10 mouse cellular contexts compared by ENCODE assay signal in genomic region chr6:115005351-115005890, GRCm38 (mm10). TPM values are rescaled to one million over a fixed set of nuclear protein-coding genes. Genes with fewer than 3 reads are reported as not detected.
A peak's percentile ranks its signal among the peaks of the same experiment; 100 is the strongest.
DNase-seq lines count a peak whose midpoint lies in the region; ATAC-seq and TF ChIP-seq lines count a peak whose summit lies in the region.
"Had no signal": no experiment of that assay in that cellular context is flagged by ENCODE, and none has a peak within 500 bp of the region (broad histone marks: within the 10 kb centered on the region; RNA-seq: fewer than 3 reads in every experiment).

No protein-coding gene starts in this region.

- no peak overlapping the region for H3K9ac ChIP-seq in midbrain, postnatal 0 days (replicated peaks; ENCODE audit: low read length, poor library complexity, severe bottlenecking)
- H3K9ac ChIP-seq: liver, embryonic 12.5 days; midbrain, embryonic 12.5 days had no signal

- no peak for TF ChIP-seq CTCF in midbrain, postnatal 0 days (IDR thresholded peaks at IDR 0.05)

- H3K4me2 ChIP-seq in midbrain, postnatal 0 days (ENCODE audit: low read depth, low read length, poor library complexity, severe bottlenecking): no peak overlapping the region
- H3K4me2 ChIP-seq: liver, embryonic 12.5 days; midbrain, embryonic 12.5 days had no signal

- H3K27me3 ChIP-seq in midbrain, postnatal 0 days (ENCODE audit: insufficient read depth, low read length): no peaks in the 10 kb centered on the region
- H3K27me3 ChIP-seq in hindbrain, embryonic 10.5 days (ENCODE audit: insufficient read depth, poor library complexity, severe bottlenecking): no peaks in the 10 kb centered on the region
- H3K27me3 ChIP-seq: liver, embryonic 12.5 days; midbrain, embryonic 12.5 days had no signal

- peak; percentile 65 for DNase-seq in 3134 (ENCODE audit: extremely low read depth, insufficient read length, low spot score)
- peak; percentile 63 for DNase-seq in 3T3-L1 (ENCODE audit: low read depth, low spot score)
- DNase-seq in cerebellum, postnatal 36 days: peak; percentile 72 to 76
- DNase-seq in layer of hippocampus, postnatal 10 days (ENCODE audit: low spot score in 2 of 2): peak; percentile 35 to 49
- DNase-seq in midbrain, postnatal 0 days (ENCODE audit: low spot score): no peak
- DNase-seq in heart, adult 8-10 months (ENCODE audit: low spot score): no peak
- no peak for DNase-seq in hindbrain, embryonic 10.5 days (ENCODE audit: low spot score)

- H3K36me3 ChIP-seq in midbrain, postnatal 0 days (ENCODE audit: insufficient read depth, low read length): peaks cover 17% of the 10 kb centered on the region
- H3K36me3 ChIP-seq in hindbrain, embryonic 10.5 days: peaks cover 53% of the 10 kb centered on the region

- WGBS in midbrain, postnatal 0 days: 87% methylated on average over 8 of the region's 8 CpGs
- WGBS in hindbrain, embryonic 10.5 days: 89% methylated on average over 8 of the region's 8 CpGs

- no peaks in the 10 kb centered on the region for H3K4me1 ChIP-seq in midbrain, postnatal 0 days (ENCODE audit: insufficient read depth, low read length)
- peaks cover 13% of the 10 kb centered on the region for H3K4me1 ChIP-seq in hindbrain, embryonic 10.5 days (replicated peaks)

- H3K9me3 ChIP-seq in midbrain, postnatal 0 days (ENCODE audit: low read length): no peaks in the 10 kb centered on the region
- no peaks in the 10 kb centered on the region for H3K9me3 ChIP-seq in hindbrain, embryonic 10.5 days
- H3K9me3 ChIP-seq: liver, embryonic 12.5 days; midbrain, embryonic 12.5 days had no signal

- ATAC-seq in midbrain, postnatal 0 days (ENCODE audit: low FRiP score): no peak
- ATAC-seq in megakaryocyte-erythroid progenitor cell, adult 5-6 weeks (replicated peaks; ENCODE audit: low FRiP score, low TSS enrichment, poor library complexity, severe bottlenecking): no peak
- ATAC-seq: liver, embryonic 12.5 days had no signal

- no peak overlapping the region for H3K27ac ChIP-seq in midbrain, postnatal 0 days (ENCODE audit: low read depth, low read length)
- no peak overlapping the region for H3K27ac ChIP-seq in hindbrain, embryonic 10.5 days
- H3K27ac ChIP-seq: liver, embryonic 12.5 days; midbrain, embryonic 12.5 days had no signal

- H3K4me3 ChIP-seq in midbrain, postnatal 0 days (ENCODE audit: low read depth, low read length): no peak overlapping the region
- H3K4me3 ChIP-seq in hindbrain, embryonic 10.5 days: no peak overlapping the region
- H3K4me3 ChIP-seq: liver, embryonic 12.5 days; midbrain, embryonic 12.5 days had no signal

RNA-seq across cellular contexts. Expression of gene Tamm41, which starts 32.3 kb away (rescaled TPM):
- total RNA-seq in layer of hippocampus, postnatal 10 days (2021): 10 to 100 TPM; 22.7 to 23.5 TPM
- total RNA-seq in midbrain, postnatal 0 days (2014; rRNA removed): 39.4 and 50.8 TPM in 2 replicates
- polyA plus RNA-seq in midbrain, postnatal 0 days (2015; fragmentation: Nextera tagmentation; extraction: Ambion mirVana): 45.9 and 47.7 TPM in 2 replicates
- total RNA-seq in heart, adult 8-10 months (2022): 10 to 100 TPM; 11.9 to 14.8 (median 12.8) TPM
- polyA plus RNA-seq in hindbrain, embryonic 10.5 days (2016; fragmentation: Nextera tagmentation; extraction: Ambion mirVana): 83.0 and 94.2 TPM in 2 replicates
- 70.2 and 107 TPM in 2 replicates for total RNA-seq in megakaryocyte-erythroid progenitor cell, adult 5-6 weeks (2014; fragmentation: Nextera tagmentation)
- total RNA-seq in megakaryocyte-erythroid progenitor cell, adult 5-6 weeks (2017): 75.1 and 92.8 TPM in 2 replicates

RNA-seq across cellular contexts. Expression of gene Vgll4, which starts 35.6 kb away (rescaled TPM):
- total RNA-seq in layer of hippocampus, postnatal 10 days (2021): 10 to 100 TPM; 41.3 to 43.7 TPM
- total RNA-seq in midbrain, postnatal 0 days (2014; rRNA removed): 43.7 and 58.5 TPM in 2 replicates
- 36.0 and 40.7 TPM in 2 replicates for polyA plus RNA-seq in midbrain, postnatal 0 days (2015; fragmentation: Nextera tagmentation; extraction: Ambion mirVana)
- total RNA-seq in heart, adult 8-10 months (2022): 10 to 100 TPM; 19.9 to 23.5 (median 21.4) TPM
- polyA plus RNA-seq in hindbrain, embryonic 10.5 days (2016; fragmentation: Nextera tagmentation; extraction: Ambion mirVana): 73.3 and 86.6 TPM in 2 replicates
- 19.1 and 28.6 TPM in 2 replicates for total RNA-seq in megakaryocyte-erythroid progenitor cell, adult 5-6 weeks (2014; fragmentation: Nextera tagmentation)
- 22.2 and 25.9 TPM in 2 replicates for total RNA-seq in megakaryocyte-erythroid progenitor cell, adult 5-6 weeks (2017)

Comparison
In these comparisons a context has a peak if more than half of its experiments do, and no peak if none do; other contexts are left out.
1. DNase-seq: peak in 3134 (single experiment), 3T3-L1 (single experiment), cerebellum, postnatal 36 days (2 of 2) and layer of hippocampus, postnatal 10 days (2 of 2); none in midbrain, postnatal 0 days (single experiment), heart, adult 8-10 months (single experiment) and hindbrain, embryonic 10.5 days (single experiment).